Mouse (Mus musculus): ENCODE data around the gene Prdm16. TPM values are rescaled to one million over a fixed set of nuclear protein-coding genes. Genes with fewer than 3 reads are reported as not detected.
A peak's percentile ranks its signal among the peaks of the same experiment; 100 is the strongest.

The Prdm16 gene
- total RNA-seq, 2 experiments from 2014 or later = 9.4 to 11.8 TPM

GRCm38 (mm10) chr4:154602409-154602808 lies 34.3 kb downstream of the Prdm16 start:
- no peak for DNase-seq

- no peak for DNase-seq
Measured at GRCm38 (mm10) chr4:154601006-154601405, 35.7 kb downstream of the Prdm16 start.

DNA sequence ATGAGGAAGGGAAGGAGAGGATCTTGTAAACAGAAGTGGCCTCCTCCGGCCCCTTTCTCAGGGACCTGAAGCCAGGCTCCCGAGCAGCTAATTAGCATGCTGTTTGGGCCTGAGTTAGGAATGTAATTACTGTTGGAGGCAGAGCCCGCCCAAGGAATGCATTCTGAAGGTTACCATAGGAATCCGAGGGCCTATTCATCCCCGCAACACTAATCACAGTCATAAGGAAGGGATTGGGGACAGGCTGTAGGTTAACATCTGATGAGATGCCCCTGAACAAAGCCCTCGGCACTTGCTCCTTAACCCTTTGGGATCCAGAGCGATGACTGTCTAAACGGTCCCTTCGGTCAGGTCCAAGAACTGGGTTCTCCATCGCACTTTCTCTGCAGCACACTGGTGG lies 36.7 kb downstream of the Prdm16 start:
- no peak for DNase-seq

GRCm38 (mm10) chr4:154598357-154598756 lies 38.3 kb downstream of the Prdm16 start:
- DNase-seq = no peak

DNA sequence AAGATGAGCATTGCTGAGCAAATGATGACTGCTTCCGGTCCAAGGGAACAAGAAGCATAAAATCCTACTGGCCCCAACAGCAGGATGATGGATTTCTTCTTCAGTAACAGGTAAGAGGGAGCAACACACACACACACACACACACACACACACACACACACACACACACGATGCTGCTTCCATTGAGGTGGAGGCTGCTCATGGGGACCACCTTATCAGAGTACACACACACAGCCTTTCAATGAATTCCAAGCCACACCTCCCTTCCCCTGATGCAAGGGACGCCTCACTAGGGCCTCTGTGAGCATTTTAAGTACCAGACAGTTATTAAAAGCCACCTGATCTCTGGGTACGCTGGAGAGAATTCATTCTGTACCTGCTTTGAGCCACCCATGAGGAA lies 39.9 kb downstream of the Prdm16 start:
- no peak for DNase-seq

DNA sequence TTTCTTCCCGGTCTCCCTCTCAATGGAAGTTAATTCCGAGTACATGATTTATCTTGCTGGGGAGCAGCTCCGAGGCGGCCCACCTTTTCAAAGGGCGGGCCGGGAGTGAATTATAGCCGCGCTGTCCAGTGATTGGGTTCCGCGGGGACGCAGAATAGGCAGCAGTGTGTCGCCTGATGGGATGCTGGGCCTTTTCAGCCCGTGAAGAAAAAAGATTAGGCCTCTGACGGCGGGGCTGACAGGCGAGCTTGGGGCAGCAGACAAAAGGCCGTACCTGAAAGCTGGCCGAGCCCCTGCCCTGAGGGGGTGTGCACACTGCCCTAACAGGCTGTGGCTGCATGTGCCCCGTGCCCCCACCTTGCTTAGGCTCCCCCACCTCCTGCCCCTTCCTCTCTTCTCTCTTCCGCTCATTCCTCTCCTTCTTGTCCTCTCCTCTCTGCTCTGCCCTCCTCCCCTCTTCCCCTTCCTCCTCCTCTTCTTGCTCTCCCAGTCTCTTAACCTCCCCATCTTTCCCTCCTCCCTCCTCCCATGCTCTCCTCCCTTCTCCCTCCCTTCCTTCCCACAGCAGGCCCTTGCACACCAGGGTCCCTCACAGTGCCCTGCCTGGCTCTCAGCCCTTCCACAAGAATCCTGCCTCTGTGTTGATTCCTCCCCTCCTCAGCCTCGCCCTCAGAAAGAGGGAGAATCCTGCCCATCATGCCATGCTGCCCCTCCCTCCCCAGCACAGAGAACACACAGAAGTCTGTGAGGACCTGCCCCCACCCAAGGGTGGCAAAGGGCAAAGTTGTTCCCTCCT lies 41.7 kb downstream of the Prdm16 start:
- no peak for DNase-seq

- no peak for DNase-seq
Measured at GRCm38 (mm10) chr4:154594116-154594760, 42.4 kb downstream of the Prdm16 start.

GRCm38 (mm10) chr4:154592562-154592961 lies 44.1 kb downstream of the Prdm16 start:
- no peak for DNase-seq

- no peak for DNase-seq
Measured at GRCm38 (mm10) chr4:154590910-154591309, 45.8 kb downstream of the Prdm16 start.

DNA sequence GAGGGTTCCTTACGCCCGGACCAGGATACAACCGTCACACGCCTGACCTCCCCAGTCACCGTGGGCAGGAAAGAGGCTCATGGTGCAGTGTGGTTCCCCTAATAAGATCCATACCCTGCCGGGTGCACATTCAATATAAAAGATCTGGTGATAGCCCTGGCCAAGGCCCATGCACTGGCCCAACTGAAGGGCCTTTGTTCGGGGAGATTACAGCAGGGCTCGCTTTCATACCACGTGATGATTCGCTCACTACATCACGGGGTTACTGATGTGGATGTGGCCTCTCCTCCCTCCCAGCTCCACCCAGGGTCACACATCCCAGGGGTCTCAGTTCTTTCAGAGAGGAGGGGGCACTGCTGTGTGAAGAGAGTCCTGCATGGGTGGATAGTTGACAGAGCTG lies 50.3 kb downstream of the Prdm16 start:
- DNase-seq = no peak

DNA sequence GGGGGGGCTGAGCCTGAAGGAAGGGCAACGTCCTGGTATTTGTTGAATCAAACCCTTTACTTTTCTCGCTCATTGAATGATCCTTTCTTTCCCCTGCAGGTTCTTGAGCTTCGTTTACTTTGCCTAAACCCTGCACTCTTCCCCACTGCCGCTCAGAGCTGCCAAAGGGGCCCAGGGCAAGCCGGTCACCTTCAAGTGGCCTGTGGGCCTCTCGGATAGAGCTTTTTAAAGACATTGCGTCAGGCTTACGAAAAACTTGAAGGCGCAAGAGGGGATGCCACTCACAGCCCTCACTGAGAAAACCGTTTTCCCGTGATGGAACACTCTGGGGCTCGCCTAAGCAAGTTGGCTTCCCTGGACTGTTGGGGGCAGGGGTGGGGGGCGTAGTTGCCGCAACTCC lies 50.9 kb downstream of the Prdm16 start:
- no peak for DNase-seq

GRCm38 (mm10) chr4:154583712-154584111 lies 53.0 kb downstream of the Prdm16 start:
- DNase-seq = no peak

DNA sequence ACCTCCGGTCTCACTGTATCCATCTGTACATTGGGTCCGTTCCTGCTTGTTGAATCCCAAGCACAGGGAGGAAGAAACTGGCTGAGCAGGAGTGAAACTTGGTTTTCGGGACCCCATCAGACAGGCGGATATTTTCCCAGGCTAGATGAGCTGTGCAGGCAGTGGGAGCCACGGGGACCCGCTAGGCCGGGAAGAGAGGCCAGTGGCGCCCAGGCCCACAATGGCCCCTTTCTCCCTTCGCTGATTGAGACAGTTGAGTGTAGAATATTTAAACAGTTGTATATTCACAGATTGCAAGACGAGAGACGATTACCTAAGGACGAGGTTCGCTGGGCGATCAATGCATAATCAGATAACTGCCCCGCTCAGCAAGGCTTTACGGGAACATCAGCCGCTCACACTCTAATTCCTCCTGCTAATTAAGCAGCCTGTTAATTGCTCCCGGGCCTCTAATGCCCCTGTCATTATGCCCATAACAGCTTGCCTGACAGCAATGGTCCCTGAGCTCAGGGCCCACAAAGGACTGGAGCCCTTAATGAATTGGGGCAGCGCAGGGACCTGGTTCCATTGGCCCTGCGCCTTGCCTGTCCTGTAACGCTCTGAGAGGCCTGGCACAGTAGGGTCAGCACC lies 54.0 kb downstream of the Prdm16 start:
- DNase-seq = peak in 1 of 2 experiments; percentile 38

DNA sequence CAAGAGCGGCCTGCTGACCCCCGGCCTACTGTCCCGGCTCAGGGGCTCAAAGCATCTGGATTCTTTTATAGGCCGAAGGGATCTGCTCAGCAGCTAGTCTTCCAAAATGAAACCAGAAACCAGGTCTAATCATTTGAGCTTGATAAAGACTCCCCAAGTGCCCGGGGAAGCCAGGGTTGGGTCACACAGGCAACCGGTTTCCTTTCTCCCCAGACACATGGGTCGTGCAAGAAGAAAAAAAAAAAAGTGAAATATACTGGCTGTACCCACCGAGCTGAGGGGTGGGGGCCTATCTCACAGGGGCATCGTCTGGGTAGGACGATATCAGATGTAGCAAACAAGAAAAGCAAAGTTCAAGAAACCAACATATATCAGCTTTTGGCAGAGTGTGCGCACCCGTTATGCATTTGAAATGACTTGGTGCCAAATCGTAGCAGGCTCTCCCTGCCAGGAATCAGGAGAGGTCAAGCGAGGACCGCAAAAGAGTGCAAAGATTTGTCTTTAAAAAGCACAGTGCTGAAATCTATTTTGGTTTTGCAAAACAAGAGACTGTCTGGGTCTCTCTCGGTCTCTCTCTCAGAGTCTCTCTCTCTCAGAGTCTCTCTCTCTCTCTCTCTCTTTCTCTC lies 55.3 kb downstream of the Prdm16 start:
- no peak for DNase-seq

DNA sequence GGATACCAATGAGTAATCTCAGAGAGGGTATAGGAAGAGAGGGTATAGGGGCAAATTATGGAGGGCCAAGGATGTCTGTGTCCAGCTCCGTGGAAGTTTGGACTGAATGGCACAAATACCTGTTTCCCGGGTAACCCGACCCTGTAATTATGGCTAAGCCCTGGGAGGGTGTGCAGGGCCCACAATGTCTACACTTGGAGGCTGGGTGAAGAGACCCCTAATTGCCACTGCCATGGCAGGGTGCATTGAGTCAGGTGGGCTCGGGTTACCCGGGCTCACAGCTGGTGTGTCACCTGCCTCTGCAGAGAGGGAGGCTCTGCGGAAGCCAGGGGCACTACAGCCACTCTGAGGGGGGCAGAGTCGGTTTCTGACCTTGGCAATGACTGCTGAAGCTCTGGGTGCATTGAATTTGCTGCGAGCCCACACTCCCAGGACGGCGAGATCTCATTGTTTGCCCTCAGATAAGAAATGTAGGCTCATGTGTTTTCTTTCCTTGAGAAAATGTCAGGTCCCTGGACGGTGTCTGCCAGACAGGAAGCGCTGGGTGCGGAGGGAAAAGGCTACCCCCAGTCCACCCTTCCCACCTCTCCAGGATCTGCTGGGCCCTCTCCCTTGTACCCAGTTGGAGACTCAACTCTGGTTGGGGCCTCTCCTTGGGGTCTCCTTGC lies 62.3 kb downstream of the Prdm16 start:
- no peak for DNase-seq

GRCm38 (mm10) chr4:154570451-154570881 lies 66.2 kb downstream of the Prdm16 start:
- DNase-seq = no peak

DNA sequence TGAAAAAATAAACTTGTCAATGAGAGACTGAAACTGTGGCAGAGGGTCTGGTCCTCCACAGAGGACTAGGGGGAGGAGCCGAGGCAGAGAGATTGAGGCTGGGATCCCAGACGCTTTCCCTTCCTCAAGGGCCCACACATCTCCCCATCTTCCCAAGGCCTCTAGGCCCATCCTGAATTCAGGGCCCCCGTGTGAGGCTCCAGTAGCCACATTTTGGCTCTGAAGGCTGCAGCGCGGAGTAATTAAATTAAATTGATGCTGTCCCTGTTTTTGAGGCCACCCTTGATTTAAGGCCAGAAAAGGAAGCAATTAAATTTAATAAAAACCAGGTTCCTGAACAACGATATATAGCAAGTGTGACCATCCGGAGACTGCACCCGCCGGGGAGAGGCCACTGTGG lies 66.8 kb downstream of the Prdm16 start:
- DNase-seq = no peak

DNA sequence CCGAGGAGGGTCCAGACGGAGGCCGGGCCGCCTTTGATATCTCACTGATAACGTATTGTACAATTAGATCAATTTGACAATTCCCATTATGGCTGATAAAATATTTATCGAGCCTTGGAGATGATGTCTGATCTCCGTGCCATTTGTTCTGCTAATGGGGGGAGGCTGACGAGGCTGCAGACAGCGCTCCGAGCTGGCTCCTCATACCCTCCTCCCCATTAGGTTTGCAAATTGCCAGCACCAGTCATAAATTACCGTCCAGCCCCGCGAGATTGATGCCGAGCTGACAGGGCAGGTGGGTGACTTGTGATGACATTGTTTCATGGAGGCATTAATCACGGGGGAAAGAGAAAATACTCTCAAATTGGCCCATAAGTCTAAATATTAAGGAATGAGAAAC lies 67.9 kb downstream of the Prdm16 start:
- no peak for DNase-seq

- DNase-seq = no peak
Measured at GRCm38 (mm10) chr4:154567942-154568341, 68.7 kb downstream of the Prdm16 start.

- no peak for DNase-seq
Measured at GRCm38 (mm10) chr4:154563201-154563600, 73.5 kb downstream of the Prdm16 start.

DNA sequence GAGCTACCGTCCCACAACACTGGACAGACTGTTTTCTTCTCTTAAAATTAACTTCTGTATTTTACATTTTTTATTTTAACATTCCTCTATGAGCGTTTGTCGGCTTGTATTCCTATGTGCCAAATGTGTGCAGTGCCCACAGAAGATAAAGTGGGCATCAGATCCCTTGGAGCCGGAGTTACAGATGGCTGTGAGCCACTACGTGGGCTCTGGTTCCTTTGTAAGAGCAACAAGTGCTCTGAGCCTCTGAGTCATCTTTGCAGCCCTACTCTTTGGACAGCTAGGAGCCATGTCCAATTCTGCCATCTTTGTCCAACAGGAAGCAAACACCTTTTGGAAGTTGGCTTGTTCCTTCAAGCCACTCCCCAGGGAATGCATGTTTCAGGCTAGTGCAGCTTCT lies 78.6 kb downstream of the Prdm16 start:
- no peak for DNase-seq

- DNase-seq = no peak
Measured at GRCm38 (mm10) chr4:154557168-154557567, 79.5 kb downstream of the Prdm16 start.

DNA sequence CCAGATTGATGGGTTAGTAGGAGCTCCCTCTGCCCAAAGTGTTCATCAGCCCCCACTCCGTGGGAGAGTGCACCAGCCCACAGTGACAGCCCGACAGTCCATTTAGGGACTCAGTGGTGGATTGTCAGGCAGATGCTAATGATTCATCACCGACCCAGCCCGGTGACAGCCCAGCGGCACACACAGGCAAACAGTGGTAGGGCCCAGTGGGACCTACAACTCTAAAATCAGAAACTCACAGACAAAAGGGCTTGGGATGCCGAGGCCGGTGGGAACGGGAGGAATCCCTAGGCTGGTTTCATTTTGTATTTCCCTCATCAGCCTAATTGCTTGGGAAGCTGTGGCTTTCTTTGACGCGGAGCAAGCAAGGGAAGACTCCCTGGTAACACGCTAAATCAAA lies 80.3 kb downstream of the Prdm16 start:
- no peak for DNase-seq

Measured in layer of hippocampus, postnatal 36 days (tissue).